Mouse (Mus musculus): ENCODE results near the gene Zfp94. TPM values are rescaled to one million over a fixed set of nuclear protein-coding genes. Genes with fewer than 3 reads are reported as not detected.
A peak's percentile ranks its signal among the peaks of the same experiment; 100 is the strongest.

Gene Zfp94
- 1 to 10 TPM; 4.2 to 4.4 TPM for total RNA-seq (2021)
- long read RNA-seq, experiment 1, result 0 reads
- long read RNA-seq, experiment 2, partial matches to known transcripts, result 1 of 9 reads
- long read RNA-seq, experiment 2, other reads (novel, unspliced or antisense), result 7 of 9 reads

DNA sequence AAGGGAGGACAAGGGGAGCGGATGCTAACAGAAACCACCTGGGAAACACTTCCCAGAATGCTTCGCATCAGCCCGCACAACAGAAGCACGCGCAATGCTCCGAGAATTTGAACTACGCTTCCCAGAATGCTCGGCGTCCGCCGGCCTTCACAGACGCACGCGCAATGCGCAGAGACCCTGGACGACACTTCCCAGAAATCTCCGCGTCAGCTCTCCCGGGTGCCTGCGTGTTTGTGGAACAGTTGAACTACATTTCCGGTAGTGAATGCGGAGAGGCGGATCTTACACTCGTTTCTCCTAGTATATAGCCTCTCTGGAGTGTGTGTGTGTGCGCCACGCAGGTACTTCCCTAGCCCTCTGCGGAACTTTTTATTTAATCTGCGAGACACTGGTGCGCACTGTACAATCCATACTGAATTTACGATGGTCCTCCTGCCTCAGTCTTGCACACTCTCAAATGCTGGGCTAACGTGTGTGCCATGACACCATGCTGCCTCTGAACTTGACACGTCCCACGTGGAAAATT lies at the start of gene Zfp94:
TSS of gene Zfp94 (minus strand) at position 100 of the 526 bp plus-strand sequence.
- peak; percentile 88 to 90 for DNase-seq (ENCODE audit: low spot score in 2 of 2)

DNA sequence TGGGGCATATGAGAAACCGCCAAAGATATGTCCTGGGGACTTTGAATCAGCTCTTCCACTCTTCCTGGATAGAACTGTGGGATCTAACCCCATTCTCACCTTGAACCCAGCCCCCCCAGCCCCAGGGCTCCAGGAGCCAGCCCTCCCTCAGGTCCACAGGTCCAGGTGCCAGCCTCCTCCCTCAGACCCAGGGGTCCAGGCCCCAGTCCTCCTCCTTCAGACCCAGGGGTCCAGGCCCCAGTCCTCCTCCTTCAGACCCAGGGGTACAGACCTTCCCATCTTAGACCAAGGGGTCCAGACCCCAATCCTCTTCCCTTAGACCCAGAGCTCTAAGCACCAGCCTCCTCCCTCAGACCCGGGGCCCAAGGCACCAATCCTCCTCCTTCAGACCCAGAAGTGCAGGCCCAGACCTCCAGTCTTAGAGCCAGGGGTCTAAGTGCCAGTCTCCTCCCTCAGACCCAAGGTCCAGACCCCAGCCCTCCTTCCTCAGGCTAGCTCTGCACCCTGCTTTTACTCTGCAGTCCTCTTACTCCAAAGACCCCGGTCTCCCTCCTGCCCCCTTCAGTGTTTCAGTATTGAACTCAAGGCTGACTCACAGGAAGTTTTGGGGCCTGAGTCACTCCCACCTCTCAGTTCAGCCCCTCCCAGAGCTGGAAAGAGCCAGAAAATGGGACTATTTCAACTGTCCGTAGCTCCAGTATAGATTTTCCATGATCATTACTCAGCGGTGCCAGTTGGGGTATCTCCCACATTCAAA lies 49.0 kb upstream of the Zfp94 start:
- DNase-seq (ENCODE audit: low spot score in 2 of 2), result no peak

DNA sequence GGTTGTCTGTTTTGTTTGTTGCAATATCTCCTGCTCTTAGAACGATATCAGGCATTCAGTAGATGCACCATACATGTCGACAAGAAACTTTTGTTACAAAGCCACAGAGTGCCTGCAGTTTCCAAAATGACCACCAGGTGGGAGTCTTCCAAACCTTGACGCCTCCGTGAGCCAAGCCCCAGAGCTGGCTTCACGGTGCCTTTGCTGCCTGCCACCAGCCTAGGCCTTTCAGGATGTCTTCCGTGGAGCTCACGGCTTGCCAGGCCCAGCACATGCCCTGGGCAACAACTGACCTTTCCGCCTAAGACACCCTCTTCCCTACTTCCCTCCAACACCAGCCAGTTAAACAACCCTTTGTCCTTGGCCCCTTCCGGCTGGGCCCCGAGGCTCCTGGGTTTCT lies 48.4 kb upstream of the Zfp94 start:
- peak; percentile 79 to 85 for DNase-seq (ENCODE audit: low spot score in 2 of 2)

- peak in 1 of 2 experiments; percentile 34 for DNase-seq (ENCODE audit: low spot score in 2 of 2)
These were observed 46.8 kb upstream of the Zfp94 start for GRCm38 (mm10) chr7:24363228-24363627.

DNA sequence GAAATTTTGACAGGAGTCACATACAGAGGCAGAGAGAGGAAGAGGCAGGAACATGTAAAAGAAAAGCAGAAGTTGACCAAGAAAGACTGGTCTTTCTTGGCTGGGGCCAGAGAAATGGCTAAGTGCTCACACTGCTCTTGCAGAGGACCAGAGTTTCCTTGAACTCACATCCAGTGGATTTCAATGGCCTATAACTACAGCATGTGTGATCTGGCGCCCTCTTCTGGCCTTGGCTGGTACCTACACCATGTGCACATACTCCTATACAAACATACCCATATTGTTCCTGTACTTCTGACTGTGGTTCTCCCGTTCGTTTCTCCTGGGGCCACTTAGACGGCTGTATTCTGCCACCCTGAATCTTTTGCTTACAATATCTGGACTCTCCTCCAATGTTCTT lies 44.5 kb upstream of the Zfp94 start:
- DNase-seq (ENCODE audit: low spot score in 2 of 2), result no peak

DNA sequence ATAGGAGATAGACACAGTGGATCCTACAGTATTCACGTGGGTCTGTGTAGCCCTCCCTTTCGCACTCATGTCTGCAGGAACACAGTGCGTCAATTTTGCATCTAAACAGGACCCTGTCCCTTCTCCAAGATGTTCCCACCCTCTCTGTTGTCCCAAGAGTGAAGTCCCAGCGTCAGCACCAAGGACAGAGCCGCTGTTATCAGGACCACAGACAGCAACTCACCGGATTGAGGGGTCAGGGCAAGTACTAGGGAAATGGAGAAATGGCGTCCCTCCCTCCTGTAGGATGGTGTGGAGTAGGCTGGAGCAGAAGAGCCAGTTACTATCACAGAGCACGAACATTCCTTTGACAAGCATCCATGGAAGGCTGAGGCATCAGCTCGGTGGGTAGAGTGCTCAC lies 42.8 kb upstream of the Zfp94 start:
- DNase-seq (ENCODE audit: low spot score in 2 of 2), result no peak

GRCm38 (mm10) chr7:24357899-24358298 lies 41.4 kb upstream of the Zfp94 start:
- no peak for DNase-seq (ENCODE audit: low spot score in 2 of 2)

- DNase-seq (ENCODE audit: low spot score in 2 of 2), result peak in 1 of 2 experiments; percentile 38
These were observed 39.6 kb upstream of the Zfp94 start for GRCm38 (mm10) chr7:24356081-24356480.

DNA sequence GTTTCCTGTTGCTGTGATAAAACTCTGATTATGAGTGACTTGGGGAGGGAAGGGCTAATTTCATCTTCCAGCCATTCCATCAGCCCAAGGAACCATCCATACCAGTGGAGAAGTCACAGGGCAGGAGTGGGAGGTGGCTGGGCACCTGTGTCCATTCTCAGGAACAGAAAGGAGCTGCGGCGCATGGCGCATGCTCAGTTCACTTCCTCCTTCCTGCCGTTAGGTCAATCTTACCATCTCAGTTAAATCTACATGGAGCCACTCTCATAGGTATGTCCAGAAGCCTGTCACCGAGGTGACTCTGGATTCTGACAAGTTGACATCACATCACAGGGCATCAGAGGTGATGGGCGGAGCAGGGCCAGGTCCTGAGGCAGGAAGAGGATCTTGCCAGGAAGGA lies 39.2 kb upstream of the Zfp94 start:
- DNase-seq (ENCODE audit: low spot score in 2 of 2), result no peak

DNA sequence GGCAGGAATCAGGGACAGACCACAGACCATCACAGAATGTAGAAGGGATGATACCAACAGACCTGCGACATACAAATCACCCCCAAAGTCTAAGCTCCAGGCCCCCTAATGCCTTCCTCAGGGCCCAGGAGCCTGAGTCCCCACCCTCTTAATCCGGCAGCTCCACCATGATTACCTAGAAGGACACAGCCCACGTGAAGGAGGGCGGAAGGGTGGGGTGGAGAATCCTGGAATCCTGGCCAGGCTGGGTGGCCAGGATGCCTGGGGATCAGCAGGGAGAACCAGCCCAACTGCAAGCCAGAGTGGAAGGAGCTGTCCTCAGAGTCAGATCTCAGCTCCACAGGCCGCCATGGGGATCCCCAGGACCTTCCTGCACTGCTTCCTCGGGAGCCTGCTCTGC lies 32.4 kb upstream of the Zfp94 start, which contains the start of gene Lypd5:
TSS of gene Lypd5 (plus strand) at position 301 of the 400 bp plus-strand sequence.
- DNase-seq (ENCODE audit: low spot score in 2 of 2), result no peak

- DNase-seq (ENCODE audit: low spot score in 2 of 2), result no peak
These were observed 30.0 kb upstream of the Zfp94 start for GRCm38 (mm10) chr7:24346444-24346843.

GRCm38 (mm10) chr7:24343701-24344272 lies 27.3 kb upstream of the Zfp94 start:
- no peak for DNase-seq (ENCODE audit: low spot score in 2 of 2)

- no peak for DNase-seq (ENCODE audit: low spot score in 2 of 2)
These were observed 21.8 kb upstream of the Zfp94 start for GRCm38 (mm10) chr7:24338241-24338640.

DNA sequence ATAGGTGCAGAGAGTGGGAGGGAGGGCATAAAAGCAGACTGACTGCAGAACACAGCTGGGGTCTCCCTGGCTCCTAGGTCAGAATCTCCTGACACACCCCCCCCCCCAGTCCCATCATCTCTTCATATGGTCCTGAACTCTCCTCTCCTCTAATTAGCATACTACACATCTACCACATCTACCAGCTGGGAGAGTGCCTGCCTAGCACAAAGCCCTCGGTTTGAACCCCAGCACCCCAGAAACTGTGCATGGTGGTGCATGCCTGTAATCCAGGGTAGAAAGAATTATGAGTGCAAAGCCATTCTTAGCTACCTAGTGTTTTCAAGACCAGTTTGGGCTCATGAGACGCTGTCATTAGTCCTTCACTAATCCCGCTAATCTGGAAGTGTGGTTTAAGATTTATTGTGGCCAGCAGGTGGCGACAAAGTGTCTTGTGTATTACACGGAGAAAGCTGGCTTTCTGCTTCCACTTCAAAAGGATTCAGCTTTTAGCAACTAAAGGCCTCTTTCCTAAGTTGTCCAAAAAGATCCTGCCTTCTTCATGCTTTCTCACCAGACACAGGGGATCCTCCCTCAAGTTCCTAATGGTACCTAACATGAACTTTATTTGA lies 19.3 kb upstream of the Zfp94 start:
- peak; percentile 56 to 76 for DNase-seq (ENCODE audit: low spot score in 2 of 2)

GRCm38 (mm10) chr7:24333304-24333986 lies 17.0 kb upstream of the Zfp94 start, which contains the start of gene Tescl:
Gene Tescl, minus strand, starts transcription at chr7:24333936.
- DNase-seq (ENCODE audit: low spot score in 2 of 2), result no peak

- no peak for DNase-seq (ENCODE audit: low spot score in 2 of 2)
These were observed 11.0 kb upstream of the Zfp94 start for GRCm38 (mm10) chr7:24327281-24327975.

DNA sequence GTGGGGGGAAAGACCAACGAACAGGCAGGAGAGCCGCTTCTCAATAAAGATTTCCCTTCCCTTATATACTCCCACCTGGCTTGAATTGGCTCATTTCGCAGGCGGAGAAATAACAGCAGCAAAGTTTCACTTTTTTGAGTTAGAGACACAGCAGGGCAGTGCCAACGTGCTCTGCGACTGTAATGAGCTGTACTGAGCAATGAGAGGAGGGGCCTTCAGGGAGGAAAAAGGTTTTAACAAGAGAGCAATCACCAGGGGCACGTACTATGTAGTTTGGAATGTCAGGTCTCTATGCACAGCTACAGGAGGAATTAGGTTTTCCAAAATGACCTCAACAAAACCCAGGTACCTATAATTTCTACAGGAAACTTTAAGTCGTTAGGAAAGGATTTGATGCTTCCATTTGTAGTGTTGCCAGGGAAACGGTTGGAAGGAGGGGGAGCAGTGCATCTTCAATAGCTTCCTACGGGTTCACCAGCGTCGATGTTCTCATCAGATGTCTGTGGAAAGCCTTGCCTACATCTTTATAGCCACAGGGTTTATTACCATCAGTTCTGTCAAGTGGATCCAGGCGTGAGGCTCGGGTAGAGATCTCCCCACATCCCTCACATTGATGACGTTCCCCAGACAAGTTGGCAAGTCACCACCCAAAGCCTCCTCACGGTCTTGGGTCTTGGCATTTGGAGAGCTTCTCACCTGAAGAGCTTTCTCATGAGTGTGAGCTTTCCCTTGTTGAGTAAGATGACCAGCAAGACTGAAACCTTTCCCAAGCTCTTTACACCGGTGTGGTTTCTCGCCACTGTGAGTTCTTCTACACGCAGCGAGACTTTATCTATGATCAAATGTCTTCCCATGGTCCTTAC lies 10.0 kb upstream of the Zfp94 start:
- no peak for DNase-seq (ENCODE audit: low spot score in 2 of 2)

- DNase-seq (ENCODE audit: low spot score in 2 of 2), result no peak
These were observed 9.2 kb upstream of the Zfp94 start for GRCm38 (mm10) chr7:24325675-24326128.

GRCm38 (mm10) chr7:24325197-24325596 lies 8.7 kb upstream of the Zfp94 start:
- peak in 1 of 2 experiments; percentile 26 for DNase-seq (ENCODE audit: low spot score in 2 of 2)
